Mouse (Mus musculus): ENCODE measurements at regions not wholly inside any gene's neighbourhood (a gene's known extent, or its start where the extent isn't known, plus 50 kb on each side); places are given as distances from the start of the nearest gene placed in this dataset.

GRCm38 (mm10) chr15:52153421-52153820, 1731.3 kb upstream of the Gm7489 start:
- no peak overlapping the region for H3K4me3 ChIP-seq
- H3K36me3 ChIP-seq (ENCODE audit: control insufficient read depth, insufficient read depth), result no peaks in the 10 kb centered on the region
- no peak overlapping the region for H3ac ChIP-seq (ENCODE audit: control insufficient read depth, insufficient read length)
- TF ChIP-seq MAX (IDR thresholded peaks at IDR 0.05; ENCODE audit: low read depth) (no peak), MYOG (IDR thresholded peaks at IDR 0.05; ENCODE audit: control insufficient read depth in 1 of 3, insufficient read depth in 1 of 3, insufficient read length in 2 of 3, low read depth in 2 of 3) (no peak), USF1 (IDR thresholded peaks at IDR 0.05; ENCODE audit: low read depth) (no peak), CEBPB (IDR thresholded peaks at IDR 0.05; ENCODE audit: insufficient read depth, poor library complexity, severe bottlenecking) (no peak)
- no peaks in the 10 kb centered on the region for H3K79me2 ChIP-seq (ENCODE audit: control insufficient read depth, insufficient read depth)
- no peak overlapping the region for H3K4me2 ChIP-seq (ENCODE audit: low read depth)
- no peaks in the 10 kb centered on the region for H3K27me3 ChIP-seq (ENCODE audit: control insufficient read depth, insufficient read depth, insufficient read length)

- Histone ChIP-seq H3K27me3 (ENCODE audit: control insufficient read depth, insufficient read depth, insufficient read length) (no peaks in the 10 kb centered on the region), H3K79me2 (ENCODE audit: control insufficient read depth, insufficient read depth) (no peaks in the 10 kb centered on the region), H3K4me2 (ENCODE audit: low read depth) (no peak overlapping the region), H3K4me3 (no peak overlapping the region), H3K36me3 (ENCODE audit: control insufficient read depth, insufficient read depth) (no peaks in the 10 kb centered on the region), H3ac (ENCODE audit: control insufficient read depth, insufficient read length) (no peak overlapping the region)
- TF ChIP-seq MYOD1 (IDR thresholded peaks at IDR 0.05; ENCODE audit: control insufficient read depth in 1 of 3, insufficient read length in 2 of 3, low read depth in 2 of 3), result no peak
- TF ChIP-seq TCF12 (IDR thresholded peaks at IDR 0.05; ENCODE audit: insufficient read depth, poor library complexity, severe bottlenecking), result no peak
- no peak for TF ChIP-seq USF1 (IDR thresholded peaks at IDR 0.05; ENCODE audit: low read depth)
- TF ChIP-seq REST (IDR thresholded peaks at IDR 0.05; ENCODE audit: insufficient read depth, insufficient read length), result no peak
- TF ChIP-seq POLR2AphosphoS2 (IDR thresholded peaks at IDR 0.05; ENCODE audit: insufficient read length, low read depth), result no peak
- TF ChIP-seq E2F4 (IDR thresholded peaks at IDR 0.05; ENCODE audit: insufficient read depth), result no peak
- no peak for TF ChIP-seq MAX (IDR thresholded peaks at IDR 0.05; ENCODE audit: low read depth)
- no peak for TF ChIP-seq MYOG (IDR thresholded peaks at IDR 0.05; ENCODE audit: control insufficient read depth in 1 of 3, insufficient read depth in 1 of 3, insufficient read length in 2 of 3, low read depth in 2 of 3)
- TF ChIP-seq TCF3 (IDR thresholded peaks at IDR 0.05; ENCODE audit: insufficient read length, low read depth), result no peak
- TF ChIP-seq POLR2A (IDR thresholded peaks at IDR 0.05; ENCODE audit: insufficient read length, low read depth), result no peak
- no peak for TF ChIP-seq SRF (IDR thresholded peaks at IDR 0.05; ENCODE audit: control insufficient read depth, insufficient read length, low read depth)
- TF ChIP-seq CEBPB (IDR thresholded peaks at IDR 0.05; ENCODE audit: insufficient read depth, poor library complexity, severe bottlenecking), result no peak
Measured at GRCm38 (mm10) chr15:52155784-52156183, 1728.9 kb upstream of the Gm7489 start.

DNA sequence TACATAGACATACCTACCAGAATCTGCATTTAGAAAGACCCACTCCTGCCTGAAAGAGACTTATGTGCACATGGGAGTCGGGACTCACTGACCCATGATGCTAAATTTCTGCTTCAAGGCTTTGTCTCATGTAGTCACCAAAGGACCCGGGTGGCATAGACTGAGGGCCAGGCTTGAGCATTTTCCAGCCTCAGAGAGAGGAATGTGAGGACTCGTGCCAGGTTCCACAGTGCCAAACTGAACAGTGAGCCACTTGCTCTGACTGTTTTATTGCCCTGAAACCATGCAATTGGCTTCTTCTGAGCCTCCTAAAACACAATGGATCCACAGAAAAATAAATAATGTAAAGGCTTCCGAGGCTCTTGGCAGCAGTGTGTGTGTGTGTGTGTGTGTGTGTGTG, 1727.9 kb upstream of the Gm7489 start:
- Histone ChIP-seq H3K79me2 (ENCODE audit: control insufficient read depth, insufficient read depth) (no peaks in the 10 kb centered on the region), H3K27me3 (ENCODE audit: control insufficient read depth, insufficient read depth, insufficient read length) (no peaks in the 10 kb centered on the region), H3K36me3 (ENCODE audit: control insufficient read depth, insufficient read depth) (no peaks in the 10 kb centered on the region), H3ac (ENCODE audit: control insufficient read depth, insufficient read length) (no peak overlapping the region), H3K4me2 (ENCODE audit: low read depth) (no peak overlapping the region), H3K4me3 (no peak overlapping the region)
- TF ChIP-seq CEBPB (IDR thresholded peaks at IDR 0.05; ENCODE audit: insufficient read depth, poor library complexity, severe bottlenecking), result no peak
- no peak for TF ChIP-seq REST (IDR thresholded peaks at IDR 0.05; ENCODE audit: insufficient read depth, insufficient read length)
- no peak for TF ChIP-seq TCF12 (IDR thresholded peaks at IDR 0.05; ENCODE audit: insufficient read depth, poor library complexity, severe bottlenecking)
- no peak for TF ChIP-seq TCF3 (IDR thresholded peaks at IDR 0.05; ENCODE audit: insufficient read length, low read depth)
- TF ChIP-seq E2F4 (IDR thresholded peaks at IDR 0.05; ENCODE audit: insufficient read depth), result no peak
- no peak for TF ChIP-seq SRF (IDR thresholded peaks at IDR 0.05; ENCODE audit: control insufficient read depth, insufficient read length, low read depth)
- TF ChIP-seq USF1 (IDR thresholded peaks at IDR 0.05; ENCODE audit: low read depth), result no peak
- TF ChIP-seq MYOD1 (IDR thresholded peaks at IDR 0.05; ENCODE audit: control insufficient read depth in 1 of 3, insufficient read length in 2 of 3, low read depth in 2 of 3), result no peak

GRCm38 (mm10) chr15:52160181-52161088, 1724.3 kb upstream of the Gm7489 start:
- H3K36me3 ChIP-seq (ENCODE audit: control insufficient read depth, insufficient read depth), result no peaks in the 10 kb centered on the region

GRCm38 (mm10) chr15:52161089-52161442, 1723.6 kb upstream of the Gm7489 start:
- no peak overlapping the region for H3K4me3 ChIP-seq
- no peak overlapping the region for H3K4me2 ChIP-seq (ENCODE audit: low read depth)
- no peaks in the 10 kb centered on the region for H3K36me3 ChIP-seq (ENCODE audit: control insufficient read depth, insufficient read depth)
- no peaks in the 10 kb centered on the region for H3K79me2 ChIP-seq (ENCODE audit: control insufficient read depth, insufficient read depth)
- no peaks in the 10 kb centered on the region for H3K27me3 ChIP-seq (ENCODE audit: control insufficient read depth, insufficient read depth, insufficient read length)
- H3ac ChIP-seq (ENCODE audit: control insufficient read depth, insufficient read length), result no peak overlapping the region
- TF ChIP-seq MYOG (IDR thresholded peaks at IDR 0.05; ENCODE audit: control insufficient read depth in 1 of 3, insufficient read depth in 1 of 3, insufficient read length in 2 of 3, low read depth in 2 of 3), result no peak
- TF ChIP-seq E2F4 (IDR thresholded peaks at IDR 0.05; ENCODE audit: insufficient read depth), result no peak
- TF ChIP-seq REST (IDR thresholded peaks at IDR 0.05; ENCODE audit: insufficient read depth, insufficient read length), result no peak
- TF ChIP-seq USF1 (IDR thresholded peaks at IDR 0.05; ENCODE audit: low read depth), result no peak
- no peak for TF ChIP-seq POLR2A (IDR thresholded peaks at IDR 0.05; ENCODE audit: insufficient read length, low read depth)
- no peak for TF ChIP-seq CEBPB (IDR thresholded peaks at IDR 0.05; ENCODE audit: insufficient read depth, poor library complexity, severe bottlenecking)
- no peak for TF ChIP-seq MYOD1 (IDR thresholded peaks at IDR 0.05; ENCODE audit: control insufficient read depth in 1 of 3, insufficient read length in 2 of 3, low read depth in 2 of 3)
- TF ChIP-seq MAX (IDR thresholded peaks at IDR 0.05; ENCODE audit: low read depth), result no peak

More at GRCm38 (mm10) chr15:52160181-52161088, 1724.3 kb upstream of the Gm7489 start:
- Histone ChIP-seq H3K79me2 (ENCODE audit: control insufficient read depth, insufficient read depth) (no peaks in the 10 kb centered on the region), H3K4me2 (ENCODE audit: low read depth) (peak overlapping the region; percentile 5), H3ac (ENCODE audit: control insufficient read depth, insufficient read length) (no peak overlapping the region), H3K27me3 (ENCODE audit: control insufficient read depth, insufficient read depth, insufficient read length) (no peaks in the 10 kb centered on the region), H3K4me3 (no peak overlapping the region)
- TF ChIP-seq TCF3 (IDR thresholded peaks at IDR 0.05; ENCODE audit: insufficient read length, low read depth) (no peak), MYOD1 (IDR thresholded peaks at IDR 0.05; ENCODE audit: control insufficient read depth in 1 of 3, insufficient read length in 2 of 3, low read depth in 2 of 3) (peak in 1 of 3 experiments; percentile 21), TCF12 (IDR thresholded peaks at IDR 0.05; ENCODE audit: insufficient read depth, poor library complexity, severe bottlenecking) (no peak), MYOG (IDR thresholded peaks at IDR 0.05; ENCODE audit: control insufficient read depth in 1 of 3, insufficient read depth in 1 of 3, insufficient read length in 2 of 3, low read depth in 2 of 3) (peak in 1 of 3 experiments; percentile 39)

All from myocyte (in vitro differentiated cells).